Mouse (Mus musculus): ENCODE data around the gene Ilk.

- no peak for TF ChIP-seq POLR2A (IDR thresholded peaks at IDR 0.05; ENCODE audit: borderline replicate concordance, low read depth, low read length)
- TF ChIP-seq CTCF (IDR thresholded peaks at IDR 0.05; ENCODE audit: low read depth, low read length) = no peak
Observed at GRCm38 (mm10) chr7:105708733-105709132, 27.7 kb upstream of the Ilk start.
